Mouse (Mus musculus) erythroblast, embryonic 14.5 days (primary cell): ENCODE data around the gene Ttc30b.

Source experiments
- GATA1 ChIP-seq: IDR thresholded peaks from 2 replicates; pipeline ENCODE4 v1.6.1; 2012; ENCODE audit warnings: low read length, inconsistent platforms, mixed read lengths
- TAL1 ChIP-seq: IDR thresholded peaks from 3 replicates; pipeline ENCODE4 v1.6.1; 2012; ENCODE audit warnings: low read length, inconsistent platforms, mixed read lengths

DNA sequence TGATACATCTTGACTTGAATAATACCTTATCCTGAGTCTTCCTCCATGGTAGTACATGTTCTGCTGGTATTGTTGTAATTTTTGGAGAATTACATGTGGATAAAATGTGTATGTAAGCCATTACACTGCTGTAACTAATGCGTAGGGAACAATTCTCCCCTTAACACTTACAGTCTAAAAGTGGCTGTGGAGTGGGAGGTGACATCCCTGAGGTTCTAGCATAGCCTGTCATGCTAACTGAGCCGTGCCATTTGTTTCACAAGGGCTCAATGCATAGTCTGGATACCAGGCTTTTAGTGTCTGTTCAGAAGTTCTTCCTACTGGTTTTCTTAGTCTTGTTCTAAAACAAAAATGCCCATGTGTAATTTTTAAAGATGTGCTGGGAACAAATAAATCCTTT, 7.4 kb downstream of the Ttc30b start:
- TF ChIP-seq GATA1, result no peak
- no peak for TF ChIP-seq TAL1
